Mouse (Mus musculus): ENCODE results near the gene Supt4a.

GRCm38 (mm10) chr11:87704289-87704688, 33.1 kb upstream of the Supt4a start:
- TF ChIP-seq CTCF (IDR thresholded peaks at IDR 0.05; ENCODE audit: borderline replicate concordance, insufficient read depth, low read length): no peak
- TF ChIP-seq POLR2A (IDR thresholded peaks at IDR 0.05; ENCODE audit: low read depth, low read length): no peak
